Mouse (Mus musculus) spleen, postnatal 10 days (tissue): Measurements from ENCODE around the gene Pitpnc1.

ENCODE experiments used
- DNase-seq, 2 experiments: peaks; one replicate each; pipeline ENCODE4 v3.0.0; 2021 to 2022; ENCODE audit warnings: low spot score in 2 of 2

The Pitpnc1 gene

DNA sequence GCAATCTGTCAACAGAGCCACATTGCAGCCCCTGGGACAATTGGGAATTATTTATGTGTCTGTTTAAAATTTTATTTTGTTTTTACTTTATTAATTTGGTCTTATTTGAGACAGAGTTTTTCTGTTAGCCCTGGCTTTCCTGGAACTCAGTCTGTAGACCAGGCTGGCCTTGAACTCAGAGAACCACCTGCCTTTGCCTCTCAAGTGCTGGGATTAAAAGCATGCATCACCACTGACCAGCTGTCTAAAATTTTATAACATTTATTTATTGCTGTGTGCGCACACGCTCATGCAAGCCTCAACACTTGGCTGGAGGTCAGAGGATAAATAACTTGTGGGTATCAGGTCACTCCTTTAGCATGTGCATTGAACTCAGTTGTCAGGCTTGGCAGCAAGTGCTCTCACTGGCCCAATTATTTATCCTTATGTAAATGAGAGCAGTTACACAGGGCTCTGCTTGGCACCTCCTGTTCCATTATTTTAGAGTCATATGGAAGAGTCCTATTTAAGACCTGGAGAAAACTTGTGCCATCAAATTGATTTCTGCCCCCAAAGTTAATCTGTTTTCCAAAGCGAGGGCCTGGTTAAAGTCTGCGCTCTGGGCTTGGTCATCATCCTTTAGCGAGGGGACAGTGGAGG, 237.1 kb downstream of the Pitpnc1 start:
- no peak for DNase-seq

DNA sequence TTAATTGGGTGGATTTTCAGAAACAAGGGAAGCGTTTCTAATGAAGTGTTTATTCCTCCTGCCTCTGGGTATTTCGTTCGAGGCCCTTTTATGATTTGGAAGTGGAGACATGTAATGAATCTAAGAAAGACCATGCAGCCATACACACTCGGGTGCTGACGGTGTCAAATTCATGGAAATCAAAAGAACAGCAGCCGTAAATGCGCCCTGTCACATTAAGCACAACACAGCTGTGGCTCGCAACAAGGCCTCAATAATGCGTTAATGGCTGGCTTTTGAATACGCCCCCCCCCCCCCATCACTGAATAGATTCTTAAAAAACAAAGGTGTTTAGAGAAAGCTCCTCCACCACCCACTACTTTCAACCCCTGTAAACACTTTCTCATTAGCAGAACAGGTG, 240.4 kb downstream of the Pitpnc1 start:
- DNase-seq, result no peak

DNA sequence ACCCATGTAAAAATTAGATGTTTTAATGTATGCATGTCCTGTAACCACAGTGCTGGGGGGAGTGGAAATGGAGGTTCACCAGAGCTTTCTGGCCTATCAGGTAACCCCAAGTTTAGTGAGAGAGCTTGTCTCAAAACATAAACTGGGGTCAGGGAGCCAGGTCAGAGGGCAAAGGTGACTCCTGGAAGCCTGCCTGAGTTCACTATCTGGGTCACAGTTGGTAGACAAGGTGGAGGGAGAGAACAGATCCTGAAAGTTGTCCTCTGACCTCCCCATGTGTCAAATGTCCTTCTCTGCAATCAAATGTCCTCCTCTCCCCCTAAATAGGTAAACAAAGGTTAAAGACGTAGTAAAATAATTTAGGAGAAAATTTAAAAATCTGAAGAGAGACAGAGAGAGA, 244.1 kb downstream of the Pitpnc1 start:
- DNase-seq, result no peak

DNA sequence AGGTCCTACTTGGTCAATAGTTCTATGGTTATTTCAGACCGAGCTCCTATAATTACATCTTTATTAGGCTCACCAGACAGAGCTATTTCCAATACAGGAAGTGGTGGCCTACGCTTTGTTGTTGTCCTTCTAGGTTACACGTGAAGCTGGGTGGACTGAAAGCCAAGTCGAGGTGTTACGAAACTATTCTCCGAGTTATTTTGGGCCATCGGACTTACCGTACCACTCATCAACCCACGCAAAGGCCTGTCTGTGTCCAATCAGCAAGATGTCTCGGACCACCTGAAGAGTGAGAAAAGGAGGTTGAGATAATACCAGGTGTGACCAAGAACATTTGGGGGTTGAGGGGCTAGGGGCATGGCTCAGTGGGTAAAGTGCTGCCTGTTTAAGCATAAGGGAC, 244.5 kb downstream of the Pitpnc1 start:
- no peak for DNase-seq

DNA sequence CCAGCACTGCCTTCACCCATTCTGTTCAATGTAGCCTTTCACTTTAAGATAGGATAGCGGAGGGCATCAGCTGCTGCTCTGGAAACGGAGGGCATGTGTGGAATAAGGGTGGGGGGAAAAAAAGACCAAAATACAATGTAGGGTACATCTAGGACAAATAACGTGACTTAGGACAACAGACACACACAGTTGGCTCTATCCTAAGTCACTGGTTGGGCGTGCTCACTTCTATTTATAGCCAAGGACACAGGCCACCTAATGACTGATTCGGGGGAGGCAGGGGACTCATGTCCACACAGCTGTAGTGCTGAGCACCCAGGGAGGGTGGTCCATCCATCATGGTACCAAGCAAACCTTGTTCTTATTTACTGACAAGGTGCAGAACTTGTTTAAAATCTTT, 245.2 kb downstream of the Pitpnc1 start:
- no peak for DNase-seq

DNA sequence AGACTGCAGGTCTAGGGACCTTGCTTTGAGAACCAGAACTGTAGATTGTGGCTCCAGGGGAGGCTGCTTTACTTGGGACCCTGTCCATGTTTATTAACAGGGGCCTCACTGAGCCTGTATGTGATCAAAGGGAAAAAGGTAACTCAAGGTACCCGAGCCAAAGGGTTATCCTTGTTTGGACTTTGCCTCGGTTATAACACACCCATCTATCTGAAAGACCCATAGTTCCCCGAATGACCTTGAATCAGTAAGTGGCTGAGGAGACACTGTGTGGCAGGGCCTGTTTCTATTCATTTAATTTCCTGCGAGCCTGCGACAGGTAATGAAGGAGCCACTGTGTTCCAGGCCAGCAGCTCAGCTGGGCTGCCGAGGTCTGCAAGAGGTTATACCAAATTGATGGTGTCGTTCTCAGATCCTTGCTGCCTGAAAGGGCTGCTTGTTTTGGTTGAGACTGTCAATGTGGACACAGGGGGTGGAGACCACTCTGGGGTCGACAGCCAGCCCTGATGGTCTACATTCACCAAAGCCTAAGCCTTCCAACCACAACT, 246.8 kb downstream of the Pitpnc1 start:
- no peak for DNase-seq

DNA sequence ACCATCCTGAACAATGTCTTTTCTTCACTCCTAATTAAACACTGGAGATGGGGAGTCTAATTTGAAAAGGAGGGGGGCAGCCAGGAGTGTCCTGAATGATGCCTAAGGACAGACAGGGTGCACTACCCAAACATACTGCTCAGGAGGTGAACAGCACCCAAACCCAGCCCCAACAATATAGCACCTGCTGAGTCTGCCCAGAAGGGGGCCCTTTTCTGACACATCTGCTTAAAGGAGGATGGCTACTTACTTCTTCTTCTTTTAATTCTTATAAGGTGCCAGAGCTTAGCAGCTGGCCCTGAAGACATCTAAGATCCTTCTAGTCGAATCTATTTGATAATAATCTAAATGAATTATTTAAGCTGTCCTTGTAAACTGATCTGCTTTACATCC, 247.3 kb downstream of the Pitpnc1 start:
- peak in 1 of 2 experiments; percentile 40 for DNase-seq

DNA sequence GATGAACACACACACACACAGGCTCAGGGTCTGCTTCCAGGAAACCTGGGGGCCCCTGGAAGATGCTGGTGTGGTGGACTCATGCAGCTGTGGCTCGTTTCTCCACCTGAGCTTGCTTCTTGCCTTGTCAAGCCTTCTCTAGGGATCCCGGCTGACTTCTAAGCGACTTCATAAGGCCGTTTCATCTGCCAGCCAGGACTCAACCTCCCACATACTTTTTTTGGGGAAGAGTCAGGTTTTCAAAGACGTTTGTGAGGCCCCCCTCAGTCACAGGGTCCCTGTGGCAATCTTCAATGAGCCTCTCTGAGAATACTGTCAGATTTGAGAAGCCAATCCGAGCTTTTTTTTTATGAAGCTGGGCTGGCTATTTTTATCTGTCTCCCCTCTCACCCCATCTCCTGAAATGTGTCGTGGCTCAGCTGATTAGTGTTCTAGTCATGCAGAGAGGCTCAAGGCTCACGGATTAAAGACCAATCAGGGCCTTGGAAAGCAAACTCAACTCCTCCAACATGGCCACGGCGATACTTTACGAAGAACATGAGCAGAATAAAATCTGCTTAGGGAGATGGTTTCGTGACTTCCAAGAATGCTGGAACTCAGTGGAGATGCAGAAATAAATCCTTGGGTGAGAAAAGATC, 247.8 kb downstream of the Pitpnc1 start:
- no peak for DNase-seq

DNA sequence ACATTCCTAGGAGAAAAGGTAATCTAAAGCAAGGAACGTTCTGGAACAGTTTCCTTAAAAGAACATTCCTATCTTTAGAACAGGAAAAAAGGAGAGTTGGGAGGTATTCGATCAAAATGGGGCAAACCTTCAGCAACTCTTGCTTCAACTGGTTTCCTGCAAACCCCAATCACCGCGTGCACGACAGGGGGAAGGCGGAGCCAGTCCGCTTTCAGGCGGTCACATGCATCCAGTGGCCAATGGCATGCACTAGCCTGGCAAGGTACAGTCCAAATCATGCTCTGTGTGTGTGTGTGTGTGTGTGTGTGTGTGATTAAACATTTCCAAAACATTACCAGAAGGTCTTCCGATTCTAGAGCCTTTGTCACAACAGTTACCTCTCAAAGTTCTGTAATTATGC, 255.4 kb downstream of the Pitpnc1 start:
- DNase-seq, result no peak

DNA sequence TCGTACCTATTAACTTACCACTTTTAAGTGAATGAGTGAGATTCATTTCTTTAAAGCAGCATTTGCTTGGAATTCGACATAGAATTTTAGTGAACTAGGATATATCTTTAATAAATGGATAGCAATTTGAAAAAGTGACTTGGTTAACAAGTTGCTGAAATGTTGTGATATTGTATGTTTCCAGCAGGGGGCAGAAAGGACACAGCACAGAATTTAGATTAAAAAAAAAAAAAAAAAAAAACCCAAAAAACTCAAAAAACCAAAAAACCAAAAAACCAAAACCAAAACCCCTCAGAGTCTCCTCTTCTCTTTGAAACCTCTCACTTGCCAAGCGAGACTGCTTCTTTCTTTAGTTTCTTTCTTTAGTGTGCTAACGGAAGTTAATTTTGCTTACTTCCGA, 256.8 kb downstream of the Pitpnc1 start:
- DNase-seq, result no peak

DNA sequence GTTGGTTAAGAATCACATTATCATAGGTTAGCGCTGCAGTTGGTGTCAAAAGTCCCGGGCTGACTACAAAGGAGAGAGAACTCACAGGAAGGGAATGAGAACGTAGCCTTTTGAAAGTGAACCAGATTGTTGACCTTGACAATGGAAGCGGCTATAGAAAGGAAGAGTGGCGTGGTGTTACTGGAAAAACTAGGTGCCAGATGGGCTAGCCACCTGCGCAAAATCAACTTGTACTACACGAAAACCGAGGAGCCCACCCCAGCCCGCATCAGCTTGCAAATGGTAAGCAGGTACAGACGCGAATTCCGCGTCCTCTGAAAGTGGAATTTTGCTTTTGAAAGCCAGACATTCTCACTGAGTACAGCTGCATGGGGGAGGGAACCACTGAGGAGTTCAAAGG, 260.7 kb downstream of the Pitpnc1 start:
- DNase-seq, result no peak

DNA sequence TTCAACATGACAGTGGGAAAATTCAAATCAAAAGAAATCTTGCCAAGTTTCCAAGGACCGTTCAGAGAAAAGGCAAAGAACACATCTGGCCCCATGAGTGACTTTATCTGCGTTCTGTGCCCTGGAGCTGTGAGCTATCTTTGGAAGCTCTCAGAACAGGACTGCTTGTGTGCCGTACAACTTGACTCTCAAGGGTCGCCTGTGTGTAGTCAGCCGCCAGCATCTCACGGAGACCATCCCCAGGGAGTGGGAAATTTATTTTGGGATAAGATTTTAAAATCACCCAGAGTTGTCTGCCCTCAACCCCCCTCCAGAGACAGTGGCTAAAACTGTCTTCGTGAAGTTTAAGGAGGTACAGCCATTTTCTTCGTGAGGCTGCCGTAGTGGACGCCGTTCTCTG, 268.7 kb downstream of the Pitpnc1 start:
- DNase-seq, result no peak

DNA sequence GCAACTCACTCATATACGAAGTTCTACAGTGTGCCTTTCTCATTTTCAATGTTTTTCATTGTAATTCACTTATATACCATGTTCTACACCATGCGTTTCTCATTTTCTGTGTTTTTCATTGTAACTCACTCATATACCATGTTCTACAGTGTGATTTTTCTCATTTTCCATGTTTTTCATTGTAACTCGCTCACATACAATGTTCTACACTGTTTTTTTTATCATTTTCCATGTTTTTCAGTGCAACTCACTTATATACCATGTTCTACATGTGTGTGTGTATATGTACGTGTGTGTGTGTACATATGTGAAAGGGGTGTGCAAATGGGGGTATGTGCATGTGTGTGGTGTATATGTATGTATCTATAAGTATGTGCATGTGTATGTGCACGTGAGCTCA, 271.2 kb downstream of the Pitpnc1 start:
- DNase-seq, result no peak

DNA sequence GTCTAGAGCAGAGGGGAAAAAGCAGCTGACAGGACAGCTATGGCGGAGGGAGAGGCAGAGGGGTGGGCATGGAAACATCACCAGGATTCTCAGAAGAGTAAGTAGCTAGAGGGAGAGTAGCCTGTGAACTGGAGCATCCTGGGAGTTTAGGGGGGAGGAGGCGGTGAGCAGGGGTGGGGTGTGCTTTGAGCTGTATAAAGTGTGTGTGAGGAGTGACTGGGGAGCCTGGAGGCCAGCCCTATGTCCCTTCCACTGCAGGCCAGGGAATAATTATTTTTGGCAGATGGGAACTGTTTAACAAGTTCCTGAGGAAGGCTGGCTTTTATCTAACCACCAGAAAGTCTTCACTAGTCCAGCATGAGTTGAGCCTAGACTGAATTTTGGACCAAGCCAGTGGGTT, 275.2 kb downstream of the Pitpnc1 start:
- no peak for DNase-seq

DNA sequence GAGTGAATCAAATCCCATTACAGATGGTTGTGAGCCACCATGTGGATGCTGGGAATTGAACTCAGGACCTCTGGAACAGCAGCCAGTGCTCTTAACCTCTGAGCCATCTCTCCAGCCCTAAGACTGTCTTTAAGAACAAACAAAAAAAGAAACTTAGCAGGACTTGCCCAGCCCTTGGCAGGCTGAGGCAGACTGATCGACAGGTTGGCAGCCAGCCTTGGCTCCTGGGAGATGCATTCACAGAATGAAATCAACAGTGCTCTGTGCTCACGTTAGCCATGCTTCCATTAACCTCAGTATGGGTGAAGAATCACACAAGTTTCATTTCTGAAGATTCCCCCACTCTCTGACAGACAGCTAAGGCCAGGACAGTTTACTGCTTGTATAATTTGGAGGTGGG, 280.1 kb downstream of the Pitpnc1 start:
- DNase-seq, result no peak

DNA sequence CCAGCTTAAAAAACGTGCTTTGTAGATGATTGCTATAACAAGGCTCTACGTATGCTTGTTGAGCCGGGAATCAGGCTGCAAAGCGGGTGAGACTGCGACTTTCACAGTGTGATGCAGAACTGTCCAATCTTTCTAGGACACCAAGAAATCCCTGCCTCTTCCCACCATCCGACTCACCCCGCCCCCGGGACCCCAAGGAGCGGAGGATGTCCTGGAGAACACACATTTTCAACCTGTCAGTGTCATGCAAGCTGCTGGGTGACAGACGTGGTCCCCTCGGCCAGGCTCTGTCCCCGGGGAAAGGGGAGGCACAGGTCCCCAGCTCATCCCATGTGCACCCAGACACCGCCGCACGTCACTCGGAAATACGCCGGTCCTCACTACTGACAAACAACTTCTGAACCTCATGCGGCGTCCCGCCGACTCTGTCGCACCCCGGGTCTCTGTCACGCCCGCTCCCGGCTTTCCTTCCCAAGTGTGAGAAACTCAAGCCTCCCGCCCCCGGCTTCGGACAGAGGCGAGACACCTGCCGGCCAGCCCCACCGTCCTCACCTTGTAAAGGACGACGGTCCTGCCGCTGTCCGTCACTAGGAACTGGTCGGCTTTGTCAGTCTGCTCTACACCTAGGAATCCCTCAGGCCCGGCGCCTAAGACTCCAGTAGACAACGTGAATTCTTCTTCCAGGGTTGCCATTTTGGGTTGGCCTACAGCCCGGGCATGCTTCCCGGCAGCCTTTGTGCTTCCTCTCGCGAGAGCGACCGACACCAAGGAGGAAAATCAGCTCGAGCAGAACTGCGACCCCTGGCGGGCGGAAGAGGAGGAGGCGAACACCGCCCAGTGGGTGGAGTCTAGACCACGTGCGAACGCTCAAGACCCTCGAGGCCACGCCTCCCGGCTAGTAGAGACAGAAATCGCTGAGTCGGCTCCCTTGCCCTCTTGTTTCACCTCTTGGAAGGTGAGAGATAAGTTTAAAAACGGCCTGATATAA, 281.6 kb downstream of the Pitpnc1 start, which contains the start of gene Nol11:
Gene Nol11 (minus strand): TSS at position 817 of the 988 bp plus-strand sequence.
- peak; percentile 98 to 99 for DNase-seq

DNA sequence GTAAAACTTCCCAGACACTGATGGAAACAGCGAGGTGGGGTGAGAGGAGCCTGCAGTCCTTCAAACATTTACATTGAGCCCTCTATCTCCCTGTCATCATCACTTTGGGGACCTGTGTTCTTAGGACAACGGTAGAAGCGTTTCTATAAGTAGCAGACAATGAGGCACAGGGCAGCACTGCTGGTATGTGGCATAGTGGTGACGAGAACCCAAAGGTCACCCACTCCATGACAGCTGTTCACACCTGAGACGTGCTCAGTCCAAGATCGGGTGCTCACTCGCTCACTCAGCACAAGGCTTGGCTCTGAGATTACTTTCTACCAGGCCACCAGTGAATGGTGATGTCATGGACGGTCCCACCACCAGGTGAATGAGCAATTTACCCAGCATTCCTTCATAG, 286.7 kb downstream of the Pitpnc1 start:
- DNase-seq, result no peak

DNA sequence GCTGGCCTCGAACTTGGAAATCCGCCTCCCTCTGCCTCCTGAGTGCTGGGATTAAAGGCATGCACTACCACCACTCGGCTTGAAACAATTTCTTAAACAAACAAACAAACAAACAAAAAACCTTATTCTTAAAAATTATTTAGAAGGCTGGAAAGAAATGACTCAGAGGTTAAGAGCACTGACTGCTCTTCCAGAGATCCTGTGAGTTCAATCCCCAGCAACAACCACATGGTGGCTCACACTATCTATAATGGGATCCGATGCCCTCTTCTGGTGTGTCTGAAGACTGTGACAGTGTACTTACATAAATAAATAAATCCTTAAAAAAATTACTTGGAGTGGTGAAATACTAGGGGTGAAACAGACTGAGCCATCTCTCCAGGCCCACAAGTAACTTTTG, 309.3 kb downstream of the Pitpnc1 start:
- DNase-seq, result no peak

DNA sequence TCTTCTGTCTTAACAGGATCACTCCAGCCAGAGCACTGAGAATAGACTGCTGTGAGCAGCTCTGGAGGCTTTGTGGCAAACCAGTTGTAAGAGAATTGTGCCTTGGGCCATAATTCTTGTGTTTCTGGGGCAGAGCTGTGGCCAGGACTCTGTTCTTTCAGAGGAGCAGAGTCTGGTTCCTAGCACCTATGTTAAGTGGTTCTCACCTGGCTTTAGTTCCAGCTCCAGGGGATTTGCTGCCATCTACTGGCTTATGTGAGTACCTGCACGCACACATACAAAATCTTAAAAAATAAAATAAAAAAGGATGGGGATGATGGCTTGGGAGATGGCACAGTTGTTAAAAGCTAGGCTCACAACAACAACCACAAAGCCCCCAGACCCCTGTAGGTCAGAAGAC, 311.5 kb downstream of the Pitpnc1 start:
- no peak for DNase-seq
